Mouse (Mus musculus) heart, postnatal 10 days (tissue): ENCODE results near the gene 4930516K23Rik. TPM values are rescaled to one million over a fixed set of nuclear protein-coding genes. Genes with fewer than 3 reads are reported as not detected.

Experiments
- DNase-seq, 2 experiments: peaks; one replicate each; pipeline ENCODE4 v3.0.0; 2021
- intact Hi-C: fragments of 180-260 bp; cut with DNase I; formaldehyde crosslinking; loops from one replicate; pipeline ENCODE4 v1.15.1; 2025
- total RNA-seq, 2 experiments: library from RNA; stranded (reverse); gene quantifications; 2 replicates each; pipeline ENCODE4 v1.2.3; 2021

4930516K23Rik gene
- not detected for total RNA-seq

DNA sequence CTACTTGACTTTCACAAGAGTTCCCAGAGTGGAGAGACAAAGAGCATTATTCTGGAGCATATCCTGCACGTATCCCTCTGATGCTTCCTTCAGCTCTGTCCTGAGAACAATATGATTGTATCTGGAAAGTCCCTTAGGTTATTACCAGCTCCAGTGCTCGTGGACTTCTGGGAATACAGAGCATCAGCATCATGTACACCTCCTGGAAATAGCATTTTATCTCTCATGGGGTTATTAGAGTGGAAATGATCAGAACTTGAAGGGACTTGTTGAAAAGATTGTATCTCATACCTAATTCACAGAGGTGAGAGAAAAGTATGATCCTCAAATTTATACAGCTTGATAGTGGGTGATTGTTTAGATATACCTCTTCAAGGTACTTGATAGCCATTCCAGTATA lies at the start of gene 4930516K23Rik:
TSS of gene 4930516K23Rik (minus strand) at position 101 of the 400 bp plus-strand sequence.
- intact Hi-C loops, result no loop called here
- DNase-seq, result no peak

DNA sequence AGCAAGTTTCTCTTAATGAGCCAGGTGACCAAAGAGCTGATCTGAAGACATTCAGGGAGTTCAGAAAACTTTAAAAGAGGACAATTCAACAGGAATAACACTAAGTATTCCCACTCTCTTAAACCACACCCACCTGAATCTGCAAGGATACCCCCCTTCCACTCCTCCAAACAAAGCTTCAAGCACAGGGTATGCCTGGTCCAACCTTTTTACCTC lies 43.4 kb upstream of the 4930516K23Rik start, which contains the start of gene Olfr646:
TSS of gene Olfr646 (plus strand) at position 117 of the 216 bp plus-strand sequence.
- DNase-seq, result no peak
- intact Hi-C loops, result no loop called here

DNA sequence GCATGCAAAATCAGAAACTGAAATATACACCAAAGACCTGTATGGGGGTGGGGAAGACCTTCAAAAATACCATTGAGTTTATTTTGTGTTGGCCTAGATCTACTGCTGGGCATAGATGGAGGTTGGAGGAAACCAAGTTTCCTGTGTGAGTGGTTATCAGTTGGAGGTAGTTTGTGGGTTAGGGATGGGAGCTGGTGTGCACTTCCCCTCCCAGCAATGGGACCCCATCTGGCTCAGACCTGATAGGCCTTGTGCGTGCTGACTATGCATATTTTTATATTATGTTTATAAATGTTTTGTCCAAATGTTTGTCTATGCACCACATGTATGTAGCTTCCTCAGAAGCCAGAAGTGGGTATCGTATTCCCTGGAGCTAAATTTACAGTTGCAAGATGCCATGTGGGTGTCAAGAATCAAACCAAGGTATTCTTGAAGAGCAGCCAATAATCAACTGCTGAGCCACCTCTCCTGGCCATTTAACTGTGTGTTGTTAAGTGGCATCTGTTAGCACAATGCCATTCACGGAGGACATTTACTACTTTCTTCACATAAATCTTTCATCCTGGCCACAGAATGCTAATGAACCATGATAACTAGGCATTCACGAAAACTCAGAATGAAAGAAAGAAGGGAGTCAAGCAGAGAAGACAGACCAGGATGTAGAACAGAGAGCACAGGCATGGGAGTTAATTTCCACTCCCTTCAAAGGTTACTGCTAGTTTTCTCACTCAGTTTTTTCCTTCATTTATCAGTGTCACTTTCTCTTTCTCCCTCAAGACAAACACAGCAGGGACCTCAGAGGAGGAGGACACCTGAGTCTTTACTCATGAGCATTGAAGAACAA lies 42.9 kb upstream of the 4930516K23Rik start:
- no peak for DNase-seq
- intact Hi-C loops, result no loop called here

DNA sequence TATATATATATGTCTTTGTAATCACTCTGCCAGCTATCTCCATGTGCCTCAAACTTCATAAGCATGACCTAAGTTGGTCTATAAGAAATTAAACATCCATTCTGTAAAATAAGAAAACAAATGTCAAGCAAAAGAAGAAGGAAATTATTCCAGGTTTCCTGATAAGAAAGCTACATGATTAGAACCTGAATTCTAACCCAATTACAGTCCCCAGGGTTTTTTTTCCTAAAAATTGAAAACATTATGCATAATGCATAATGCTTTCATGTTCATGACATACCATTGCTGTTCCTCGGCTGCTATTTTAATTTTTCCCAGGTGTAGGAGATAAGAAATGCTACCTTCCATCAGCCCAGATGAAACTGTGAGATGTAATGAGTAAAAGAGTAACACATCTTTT lies 24.1 kb upstream of the 4930516K23Rik start, which contains the start of gene Olfr645:
TSS of gene Olfr645 (minus strand) at position 101 of the 400 bp plus-strand sequence.
- no peak for DNase-seq
- intact Hi-C loops, result no loop called here

DNA sequence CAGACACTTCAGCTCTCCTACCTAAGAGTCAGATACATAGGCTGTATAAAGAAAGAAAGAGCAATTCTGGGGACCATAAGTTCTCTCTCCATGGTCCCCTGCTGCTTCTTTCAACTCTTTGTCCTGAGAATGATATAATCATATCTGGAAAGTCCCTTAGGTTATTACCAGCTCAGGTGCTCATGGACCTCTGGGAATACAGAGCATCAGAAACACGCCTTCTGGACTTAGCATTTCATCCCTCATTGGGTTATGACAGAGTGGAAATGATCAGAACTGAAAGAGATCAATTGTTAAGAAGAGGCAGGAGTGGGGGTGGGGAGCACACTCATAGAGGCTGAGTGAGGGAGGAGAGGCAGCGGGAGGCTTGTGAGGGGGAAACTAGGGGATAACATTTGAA lies 10.5 kb upstream of the 4930516K23Rik start, which contains the start of gene Olfr644:
TSS of gene Olfr644 (minus strand) at position 101 of the 400 bp plus-strand sequence.
- DNase-seq, result no peak
- intact Hi-C loops, result no loop called here

DNA sequence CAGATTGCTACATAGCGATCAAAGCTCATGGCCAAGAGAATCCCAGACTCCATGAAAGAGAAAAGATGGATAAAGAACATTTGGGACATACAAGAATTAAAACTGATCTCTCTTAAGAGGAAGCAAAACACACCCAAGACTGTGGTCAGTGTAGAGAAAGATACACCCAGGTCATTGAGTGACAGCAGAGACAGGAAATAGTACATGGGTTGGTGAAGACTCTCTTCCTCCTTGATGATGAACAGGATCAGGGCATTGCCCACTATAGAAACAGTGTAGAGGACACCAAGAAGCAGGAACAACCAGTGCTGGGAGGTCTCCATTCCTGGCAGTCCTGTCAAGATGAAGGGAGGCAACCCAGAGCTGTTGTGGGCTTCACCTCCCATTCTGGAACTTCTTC lies 2.0 kb downstream of the 4930516K23Rik start:
- intact Hi-C loops, result no loop called here
- no peak for DNase-seq

DNA sequence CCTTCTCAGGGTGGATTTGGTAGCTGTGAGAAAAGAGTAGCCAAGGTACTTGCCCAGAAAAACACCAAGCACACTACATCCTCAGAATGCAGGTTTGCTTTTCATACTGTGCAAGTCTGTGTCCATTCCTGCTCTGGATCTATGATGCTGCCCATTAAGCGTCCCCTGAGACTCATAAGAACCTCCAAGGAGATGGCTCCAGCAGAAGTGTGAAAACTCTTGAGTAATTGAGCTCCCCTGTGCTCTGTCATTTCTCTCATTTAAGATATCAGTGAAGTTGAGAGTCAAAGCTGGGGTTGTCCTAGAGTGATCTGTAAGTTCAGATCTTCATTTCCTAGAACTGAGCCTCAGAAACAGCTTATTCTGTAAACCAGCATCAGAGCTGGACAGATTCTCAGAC lies 8.7 kb downstream of the 4930516K23Rik start, which contains the start of gene Olfr642:
TSS of gene Olfr642 (minus strand) at position 101 of the 400 bp plus-strand sequence.
- intact Hi-C loops, result no loop called here
- no peak for DNase-seq

DNA sequence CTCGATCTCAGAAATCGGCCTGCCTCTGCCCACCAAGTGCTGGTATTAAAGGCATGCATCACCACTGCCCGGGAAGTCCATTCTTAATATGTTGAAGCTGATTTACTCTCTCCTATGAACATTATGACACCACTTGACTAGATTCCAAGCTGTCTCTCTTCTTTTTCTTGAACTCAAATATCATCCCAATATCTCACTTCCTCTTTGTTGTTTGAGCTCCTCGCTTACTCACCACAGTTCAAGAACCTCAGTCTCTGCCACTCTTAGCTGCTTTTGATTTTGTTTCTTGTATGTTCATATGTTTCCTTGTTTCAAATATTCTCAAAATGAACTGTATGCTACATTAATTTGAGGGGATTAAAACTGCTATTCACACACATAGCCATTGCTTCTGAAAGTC lies 10.5 kb downstream of the 4930516K23Rik start:
- intact Hi-C loops, result no loop called here
- DNase-seq, result no peak

DNA sequence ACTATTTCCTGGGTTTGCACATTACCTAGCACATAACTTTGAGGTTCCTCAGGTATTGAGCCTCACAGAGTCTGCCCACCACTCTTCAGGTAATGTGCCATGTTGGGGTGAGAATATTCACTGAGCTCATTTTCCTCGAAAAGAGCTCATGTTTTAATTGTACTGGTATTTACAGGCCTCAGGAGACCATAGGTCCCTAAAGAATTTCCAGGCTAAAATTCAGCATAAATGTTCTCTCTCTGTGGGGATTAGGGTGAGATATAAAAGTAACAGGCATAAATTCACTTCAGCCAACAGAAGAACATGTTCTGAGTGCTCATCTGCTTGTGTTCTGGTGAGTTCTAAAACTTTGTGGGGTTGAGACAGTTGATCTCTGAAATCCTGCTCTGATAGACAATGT lies 26.1 kb downstream of the 4930516K23Rik start, which contains the start of gene Olfr641:
TSS of gene Olfr641 (plus strand) at position 301 of the 400 bp plus-strand sequence.
- no peak for DNase-seq
- intact Hi-C loops, result no loop called here

DNA sequence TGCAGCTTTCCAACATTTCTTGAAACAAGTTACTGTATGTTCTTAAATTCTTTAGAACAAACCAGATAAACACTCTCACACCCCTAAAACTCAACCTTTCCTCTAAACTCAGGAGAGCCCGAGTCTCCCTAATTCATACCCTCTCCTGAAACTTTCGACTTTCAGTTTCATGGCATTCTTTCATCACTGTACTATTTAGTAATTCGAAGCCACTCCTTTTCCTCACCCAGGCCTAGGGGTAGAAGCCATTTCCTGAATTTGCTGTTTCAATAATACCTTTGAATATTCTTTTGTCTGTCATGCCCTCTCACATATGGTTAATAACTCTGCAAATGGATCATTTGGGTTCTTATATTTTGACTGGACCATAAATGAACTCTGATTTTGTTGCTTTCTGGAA lies 34.3 kb downstream of the 4930516K23Rik start:
- no peak for DNase-seq
- intact Hi-C loops, result no loop called here

DNA sequence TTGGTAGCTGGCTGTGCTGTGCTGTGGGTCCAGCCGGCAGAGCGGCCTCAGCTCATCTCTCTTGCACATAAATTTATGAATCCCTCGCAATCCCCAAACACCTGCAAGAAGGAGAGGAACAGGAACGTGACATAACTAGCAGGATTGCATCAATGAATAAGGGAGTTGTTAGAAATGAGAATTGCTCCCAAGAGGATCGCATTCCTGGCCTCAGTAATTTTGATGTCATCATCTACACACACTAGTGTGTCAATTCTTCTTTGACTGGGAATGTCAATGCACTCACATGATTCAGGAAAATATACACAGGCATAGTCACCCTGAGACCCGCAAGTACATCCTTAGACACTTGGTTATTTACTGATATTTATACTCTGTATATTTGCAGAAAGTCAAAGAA lies 35.8 kb downstream of the 4930516K23Rik start, which contains the start of gene Olfr640:
TSS of gene Olfr640 (minus strand) at position 101 of the 400 bp plus-strand sequence.
- intact Hi-C loops, result no loop called here
- no peak for DNase-seq

DNA sequence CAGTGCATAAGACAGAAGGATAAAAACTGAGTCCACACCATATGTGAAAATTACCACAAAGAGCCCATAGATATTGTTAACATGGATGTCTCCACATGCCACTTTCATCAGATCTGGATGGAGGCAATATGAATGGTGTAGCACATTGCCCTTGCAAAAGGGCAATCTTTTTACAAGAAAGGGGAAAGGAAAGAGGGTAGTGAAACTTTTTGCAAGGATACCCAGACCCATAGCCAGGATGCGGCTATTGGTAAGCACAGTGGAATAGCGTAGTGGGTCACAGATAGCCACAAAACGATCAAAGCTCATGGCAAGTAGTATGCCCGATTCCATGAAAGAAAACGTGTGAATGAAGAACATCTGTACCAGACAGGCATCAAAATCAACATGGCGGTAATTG lies 39.6 kb downstream of the 4930516K23Rik start:
- intact Hi-C loops, result no loop called here
- no peak for DNase-seq

DNA sequence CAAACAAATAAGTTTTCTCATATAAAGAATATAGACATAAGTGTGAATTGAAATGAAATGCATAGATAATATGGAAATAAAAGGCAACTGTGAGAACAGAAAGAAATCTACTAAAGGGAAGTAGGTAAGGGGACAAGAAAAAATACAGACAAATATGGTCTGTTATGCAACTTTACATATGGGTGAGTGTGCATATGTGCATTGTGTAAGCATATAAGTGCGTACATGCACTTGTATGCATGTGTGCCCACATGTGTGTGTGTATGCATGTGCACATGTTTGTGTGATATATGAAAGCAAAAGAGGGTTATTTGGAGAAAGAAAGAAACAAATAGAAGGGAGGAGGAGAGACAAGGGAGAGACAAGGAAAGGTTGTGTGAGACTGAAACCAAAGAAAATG lies 42.3 kb downstream of the 4930516K23Rik start:
- intact Hi-C loops, result no loop called here

DNA sequence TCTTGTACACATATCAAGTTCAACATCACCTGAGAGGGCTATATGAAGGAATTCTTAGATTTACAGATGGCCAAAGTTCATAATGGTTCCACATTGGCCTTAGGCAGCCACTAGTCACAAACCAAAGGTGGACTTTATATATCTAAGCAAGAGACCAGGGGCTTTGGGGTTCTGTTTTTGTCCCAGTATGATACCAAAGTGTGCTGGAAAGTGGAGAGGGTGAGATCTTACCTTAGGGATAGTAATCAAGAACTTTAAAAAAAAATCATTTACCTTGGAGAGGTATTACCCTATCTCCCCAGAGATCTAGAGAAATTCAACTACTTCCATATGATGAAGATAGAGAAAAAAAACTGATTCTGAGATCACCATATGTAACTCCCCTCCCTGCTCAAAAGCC lies 44.0 kb downstream of the 4930516K23Rik start, which contains the start of gene Olfr639:
TSS of gene Olfr639 (minus strand) at position 101 of the 400 bp plus-strand sequence.
- intact Hi-C loops, result no loop called here
- DNase-seq, result no peak

More for the DNA sequence above, 42.3 kb downstream of the 4930516K23Rik start:
- no peak for DNase-seq

Other genes with a start within 250 kb of the 4930516K23Rik start
- 1,000 to 10,000 TPM in 1 of 2 experiments, 100 to 1,000 TPM in 1; 560 to 1,219 TPM for gene Hbb-bt, start 247.4 kb downstream of the 4930516K23Rik start, total RNA-seq
- gene Hbb-bs, start 233.3 kb downstream of the 4930516K23Rik start, total RNA-seq, result 1,000 to 10,000 TPM; 4,406 to 9,811 TPM
- gene Hbb-bh2, start 220.9 kb downstream of the 4930516K23Rik start, total RNA-seq, result not detected
- gene Hbb-bh1, start 218.3 kb downstream of the 4930516K23Rik start, total RNA-seq, result not detected
- not detected for gene Hbb-y, start 208.2 kb downstream of the 4930516K23Rik start, total RNA-seq
- gene Olfr66, start 175.2 kb downstream of the 4930516K23Rik start, total RNA-seq, result not detected
- gene Olfr64, start 167.0 kb downstream of the 4930516K23Rik start, total RNA-seq, result not detected
- gene Olfr65, start 158.0 kb downstream of the 4930516K23Rik start, total RNA-seq, result not detected
- gene Olfr631, start 132.6 kb downstream of the 4930516K23Rik start, total RNA-seq, result not detected
- not detected for gene Olfr632, start 127.1 kb downstream of the 4930516K23Rik start, total RNA-seq
- gene Olfr633, start 117.0 kb downstream of the 4930516K23Rik start, total RNA-seq, result not detected
- not detected for gene Olfr635, start 90.3 kb downstream of the 4930516K23Rik start, total RNA-seq
- not detected for gene Olfr638, start 62.7 kb downstream of the 4930516K23Rik start, total RNA-seq
- not detected for gene Olfr639, start 44.1 kb downstream of the 4930516K23Rik start, total RNA-seq
- gene Olfr640, start 35.9 kb downstream of the 4930516K23Rik start, total RNA-seq, result not detected
- gene Olfr641, start 26.0 kb downstream of the 4930516K23Rik start, total RNA-seq, result not detected
- gene Olfr642, start 8.8 kb downstream of the 4930516K23Rik start, total RNA-seq, result not detected
- not detected for gene Olfr644, start 10.4 kb upstream of the 4930516K23Rik start, total RNA-seq
- not detected for gene Olfr645, start 24.0 kb upstream of the 4930516K23Rik start, total RNA-seq
- gene Olfr646, start 43.4 kb upstream of the 4930516K23Rik start, total RNA-seq, result not detected
- gene Ubqln5, start 68.4 kb upstream of the 4930516K23Rik start, total RNA-seq, result not detected
- not detected for gene Olfr643, start 76.0 kb upstream of the 4930516K23Rik start, total RNA-seq
- not detected for gene Ubqln3, start 81.8 kb upstream of the 4930516K23Rik start, total RNA-seq
- not detected for gene Ubqlnl, start 89.1 kb upstream of the 4930516K23Rik start, total RNA-seq
- not detected for gene Olfm5, start 103.4 kb upstream of the 4930516K23Rik start, total RNA-seq
- gene Olfr648, start 121.9 kb upstream of the 4930516K23Rik start, total RNA-seq, result not detected
- not detected for gene Olfr649, start 134.5 kb upstream of the 4930516K23Rik start, total RNA-seq
- 1 to 10 TPM in 1 of 2 experiments, under 1 TPM in 1; 0.45 to 1.7 TPM for gene Trim6, start 157.3 kb upstream of the 4930516K23Rik start, total RNA-seq
- 1 to 10 TPM; 3.9 to 4.8 TPM for gene Trim34a, start 183.0 kb upstream of the 4930516K23Rik start, total RNA-seq
- 1 to 10 TPM; 2.2 to 3.4 TPM for gene Trim5, start 226.6 kb upstream of the 4930516K23Rik start, total RNA-seq